Mouse (Mus musculus) intestine, postnatal 0 days (tissue): ENCODE results near the gene Tspan14. TPM values are rescaled to one million over a fixed set of nuclear protein-coding genes. Genes with fewer than 3 reads are reported as not detected.

ENCODE experiments used
- ATAC-seq: fragments of 200-750 bp; cut with Nextera tagmentation; 2 replicates; pipeline ENCODE4 v1.8.0; 2017; ENCODE audit warnings: mild to moderate bottlenecking, moderate TSS enrichment, moderate library complexity
- H3K27ac ChIP-seq: fragments of 300-500 bp; sonication (generic); 2 replicates; pipeline ENCODE4 v1.5.1; 2014; ENCODE audit warnings: mild to moderate bottlenecking, low read depth, low read length, moderate library complexity
- H3K27me3 ChIP-seq: fragments of 300-500 bp; sonication (generic); replicated peaks from 2 replicates; pipeline ENCODE4 v1.6.1; 2014; ENCODE audit warnings: low read length, mixed read lengths; ENCODE audit not compliant: control insufficient read depth, insufficient read depth
- H3K36me3 ChIP-seq: fragments of 300-500 bp; sonication (generic); 2 replicates; pipeline ENCODE4 v1.6.1; 2014; ENCODE audit warnings: mild to moderate bottlenecking, moderate library complexity; ENCODE audit not compliant: control insufficient read depth, insufficient read depth
- H3K4me1 ChIP-seq: fragments of 300-500 bp; sonication (generic); replicated peaks from 2 replicates; pipeline ENCODE4 v1.6.1; 2014; ENCODE audit warnings: antibody characterized with exemption, low read length, mixed read lengths; ENCODE audit not compliant: control insufficient read depth, insufficient read depth
- H3K4me2 ChIP-seq: fragments of 300-500 bp; sonication (generic); replicated peaks from 2 replicates; pipeline ENCODE4 v1.6.1; 2014; ENCODE audit warnings: low read depth, mild to moderate bottlenecking, moderate library complexity
- H3K4me3 ChIP-seq: fragments of 300-500 bp; sonication (generic); 2 replicates; pipeline ENCODE4 v1.5.1; 2014; ENCODE audit warnings: low read depth, low read length
- H3K9ac ChIP-seq: fragments of 300-500 bp; sonication (generic); 2 replicates; pipeline ENCODE4 v1.6.1; 2014; ENCODE audit warnings: mild to moderate bottlenecking, low read depth, low read length
- H3K9me3 ChIP-seq: fragments of 300-500 bp; sonication (generic); 2 replicates; pipeline ENCODE4 v1.6.1; 2016; ENCODE audit warnings: mixed run types; ENCODE audit not compliant: control insufficient read depth
- CTCF ChIP-seq: sonication (generic); IDR thresholded peaks from 2 replicates; pipeline ENCODE4 v1.5.1; 2016; ENCODE audit warnings: low read depth, mild to moderate bottlenecking, control low read depth, antibody characterized with exemption, moderate library complexity
- WGBS: fragments of 180-500 bp; shearing (Covaris S2); extraction: QIAGEN DNeasy Blood & Tissue Kit; methylation state at CpG from one replicate; pipeline ENCODE4 v1.1.7; 2014; 5-methylcytosine and 5-hydroxymethylcytosine counted together
- polyA plus RNA-seq: library from polyadenylated mRNA; unstranded; fragments of >200 nt; fragmentation: Nextera tagmentation; extraction: Ambion mirVana; gene quantifications from 2 replicates; pipeline ENCODE4 v1.2.1, GENCODE M21; 2015

Tspan14 gene
- polyA plus RNA-seq, 1 experiment from 2014 or later, result 30.5 TPM

DNA sequence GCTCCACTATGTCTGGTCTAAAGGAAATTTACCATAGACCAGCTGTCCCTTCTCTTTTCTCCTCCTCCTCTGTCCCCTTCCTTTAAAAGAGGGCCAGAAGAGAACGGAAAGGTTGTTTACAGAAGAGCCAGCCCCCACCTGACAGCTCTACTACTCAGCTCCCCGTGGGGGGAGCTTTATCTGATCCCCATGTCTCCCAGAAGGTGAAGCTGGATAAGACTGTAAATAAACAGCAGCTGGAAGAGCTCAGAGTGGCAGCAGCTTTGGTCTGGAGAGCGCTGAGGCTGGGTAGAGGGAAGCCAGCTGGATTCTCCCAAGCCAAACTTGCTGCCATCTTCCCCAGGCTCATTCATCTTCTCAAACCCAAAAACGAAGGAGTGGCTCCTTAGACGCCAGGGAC, 41.0 kb upstream of the Tspan14 start:
- no peaks in the 10 kb centered on the region; the same call in 1 of the 2 replicates for H3K4me1 ChIP-seq
- TF ChIP-seq CTCF, result no peak
- WGBS, result 29% methylated on average over 5 of the region's 5 CpGs

DNA sequence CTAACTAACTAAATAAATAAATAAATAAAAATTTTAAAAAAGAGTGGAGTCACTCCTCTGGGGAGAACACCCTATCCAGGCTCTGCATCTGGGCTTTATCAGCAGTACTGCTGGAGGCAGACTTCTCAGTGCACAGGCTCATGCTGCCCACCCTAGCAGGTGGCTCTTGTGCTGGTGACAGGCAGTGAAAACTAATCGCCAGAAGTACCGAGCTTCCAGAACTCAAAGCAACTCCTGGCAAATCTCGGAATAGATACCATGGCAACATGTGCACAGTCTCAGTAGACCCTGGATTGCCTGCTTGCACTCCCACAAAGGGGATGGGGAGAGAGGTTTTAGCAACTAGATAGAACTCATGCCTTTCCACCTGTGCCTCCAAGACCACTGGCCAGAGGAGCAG, 40.3 kb upstream of the Tspan14 start:
- Histone ChIP-seq H3K4me3 (no peak overlapping the region), H3K36me3 (peaks cover 5% of the 10 kb centered on the region; the same call in 1 of the 2 replicates), H3K4me1 (no peaks in the 10 kb centered on the region), H3K27ac (no peak overlapping the region), H3K4me2 (no peak overlapping the region), H3K9ac (no peak overlapping the region), H3K27me3 (no peaks in the 10 kb centered on the region), H3K9me3 (no peaks in the 10 kb centered on the region)
- WGBS, result 82% methylated on average over 3 of the region's 3 CpGs
- TF ChIP-seq CTCF, result no peak
- no peak for ATAC-seq

More for the DNA sequence above, 41.0 kb upstream of the Tspan14 start:
- Histone ChIP-seq H3K4me3 (no peak overlapping the region), H3K9me3 (no peaks in the 10 kb centered on the region), H3K4me2 (no peak overlapping the region), H3K27me3 (no peaks in the 10 kb centered on the region), H3K27ac (no peak overlapping the region), H3K9ac (no peak overlapping the region), H3K36me3 (no peaks in the 10 kb centered on the region)
- ATAC-seq, result no peak

DNA sequence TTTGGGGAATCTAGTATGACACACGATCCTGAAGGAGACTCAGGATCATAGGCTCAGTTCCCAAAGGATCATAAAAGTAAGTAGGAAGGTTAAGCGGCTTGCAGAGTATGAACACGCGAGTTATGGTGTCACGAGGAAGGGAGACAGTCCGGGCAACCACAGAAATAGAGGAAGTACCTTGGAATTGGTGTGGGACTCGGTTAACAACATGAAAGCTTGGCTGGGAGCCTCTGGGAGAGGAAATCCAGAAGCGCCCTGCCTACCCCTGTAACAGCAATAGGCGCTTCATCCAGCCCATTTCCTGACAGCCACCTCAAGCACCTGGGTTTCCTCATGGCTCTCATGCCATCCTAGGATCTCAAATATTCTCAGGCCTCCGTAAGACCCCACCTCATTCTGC, 39.7 kb upstream of the Tspan14 start:
- H3K4me1 ChIP-seq, result no peaks in the 10 kb centered on the region
- WGBS, result 85% methylated on average over 10 of the region's 10 CpGs
- H3K9me3 ChIP-seq, result no peaks in the 10 kb centered on the region
- H3K27ac ChIP-seq, result no peak overlapping the region
- H3K4me3 ChIP-seq, result no peak overlapping the region
- H3K27me3 ChIP-seq, result no peaks in the 10 kb centered on the region
- H3K9ac ChIP-seq, result no peak overlapping the region
- no peak for ATAC-seq
- no peak overlapping the region for H3K4me2 ChIP-seq
- peaks cover 11% of the 10 kb centered on the region; the same call in 1 of the 2 replicates for H3K36me3 ChIP-seq
- no peak for TF ChIP-seq CTCF

DNA sequence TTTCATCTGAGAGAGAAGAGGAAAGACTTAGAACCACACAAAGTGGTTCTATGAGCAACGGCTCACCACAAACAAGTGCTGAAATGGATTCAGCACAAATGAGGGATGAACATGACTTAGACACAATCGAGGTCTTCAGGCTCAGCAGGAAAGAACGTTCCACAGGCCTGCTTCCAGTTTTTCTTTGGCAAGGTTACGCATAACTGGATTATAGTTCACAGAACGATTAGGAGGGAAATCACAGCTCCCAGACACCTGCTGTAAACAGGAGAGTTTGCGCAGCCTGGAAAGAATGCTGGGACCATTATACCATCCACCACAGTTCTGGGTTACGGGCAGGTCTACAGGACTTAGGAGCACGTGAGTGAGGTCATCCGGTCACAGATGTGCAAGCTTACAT, 39.1 kb upstream of the Tspan14 start:
- no peak for TF ChIP-seq CTCF
- Histone ChIP-seq H3K27ac (no peak overlapping the region), H3K9ac (no peak overlapping the region), H3K4me1 (no peaks in the 10 kb centered on the region), H3K27me3 (no peaks in the 10 kb centered on the region), H3K36me3 (peaks cover 11% of the 10 kb centered on the region; the same call in 1 of the 2 replicates), H3K4me3 (no peak overlapping the region), H3K9me3 (no peaks in the 10 kb centered on the region), H3K4me2 (no peak overlapping the region)
- WGBS, result 80% methylated on average over 9 of the region's 9 CpGs
- no peak for ATAC-seq

DNA sequence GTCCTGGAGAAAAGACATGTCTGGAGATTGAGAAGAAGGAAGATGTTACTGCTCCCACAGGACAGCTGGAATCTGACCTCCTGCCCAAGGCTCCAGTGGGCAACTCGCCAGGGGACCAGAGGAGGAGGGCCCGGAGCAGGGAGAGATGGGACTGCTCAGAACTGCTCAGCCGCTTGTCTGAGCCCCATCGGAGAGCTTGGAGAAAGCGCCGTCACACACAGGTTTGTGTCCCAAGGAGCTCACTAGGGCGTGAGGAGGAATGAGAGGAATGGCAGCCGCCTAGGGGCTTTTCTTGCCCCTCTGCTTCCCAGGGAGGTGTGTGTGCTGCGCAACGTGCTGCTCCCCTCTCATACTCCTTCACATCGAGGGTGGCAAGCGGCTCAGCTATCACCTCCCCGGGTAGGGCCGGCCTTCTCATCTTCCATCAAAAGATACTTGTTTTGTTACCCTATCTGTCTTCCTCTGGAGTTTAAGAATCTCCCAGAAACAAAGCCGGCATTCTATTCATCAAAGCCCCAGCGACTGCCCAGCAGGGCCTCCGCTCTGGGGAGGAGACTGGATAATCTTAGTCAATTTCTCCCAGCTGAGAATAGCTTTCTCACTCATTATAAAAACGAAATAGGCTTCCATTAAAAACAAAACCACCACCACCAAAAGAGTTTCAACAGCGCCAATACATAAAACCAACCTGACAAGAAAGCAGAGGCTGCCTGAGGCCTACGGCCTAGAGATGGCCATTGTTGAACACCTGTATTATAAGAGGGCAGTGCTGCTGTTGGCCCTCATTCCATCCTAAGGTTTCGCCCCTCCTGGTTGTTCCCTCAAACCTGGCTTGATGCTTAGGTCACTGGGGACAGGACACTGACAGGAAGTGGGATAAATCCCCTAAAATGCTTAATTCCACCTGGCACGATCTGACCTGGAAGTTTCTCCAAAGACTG, 37.9 kb upstream of the Tspan14 start:
- no peak for TF ChIP-seq CTCF
- H3K4me3 ChIP-seq, result no peak overlapping the region
- H3K27me3 ChIP-seq, result no peaks in the 10 kb centered on the region
- H3K36me3 ChIP-seq, result peaks cover 11% of the 10 kb centered on the region; the same call in 1 of the 2 replicates
- no peaks in the 10 kb centered on the region for H3K4me1 ChIP-seq
- 56% methylated on average over 22 of the region's 22 CpGs for WGBS
- H3K27ac ChIP-seq, result no peak overlapping the region
- 0 out of 2 replicates have a peak overlapping the region, but pooled peaks have one; percentile 3 for H3K4me2 ChIP-seq
- no peaks in the 10 kb centered on the region for H3K9me3 ChIP-seq
- H3K9ac ChIP-seq, result no peak overlapping the region
- no peak for ATAC-seq

DNA sequence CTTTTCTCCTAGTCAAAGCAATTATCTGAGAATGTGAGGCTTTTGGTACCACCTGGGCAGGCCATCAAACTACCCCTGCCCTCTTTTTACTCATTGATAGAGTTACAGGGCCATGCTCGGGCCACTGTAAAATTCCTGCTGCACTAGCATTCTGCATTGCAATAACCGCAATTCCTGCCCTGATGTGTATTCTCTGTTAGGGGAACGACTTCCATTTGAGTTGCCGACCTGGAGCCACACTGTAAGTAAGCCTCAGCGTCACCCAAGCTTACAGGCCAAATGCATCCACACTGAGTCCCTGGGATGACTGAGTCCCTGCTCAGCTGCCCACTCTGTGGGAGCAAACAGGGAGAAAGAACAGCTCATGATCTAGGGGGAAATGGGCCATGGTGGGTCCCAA, 35.0 kb upstream of the Tspan14 start:
- TF ChIP-seq CTCF, result no peak
- H3K27ac ChIP-seq, result no peak overlapping the region
- no peak overlapping the region for H3K4me3 ChIP-seq
- H3K36me3 ChIP-seq, result peaks cover 25% of the 10 kb centered on the region
- no peaks in the 10 kb centered on the region for H3K4me1 ChIP-seq
- no peak overlapping the region for H3K9ac ChIP-seq
- no peaks in the 10 kb centered on the region for H3K27me3 ChIP-seq
- no peaks in the 10 kb centered on the region for H3K9me3 ChIP-seq
- ATAC-seq, result no peak
- H3K4me2 ChIP-seq, result no peak overlapping the region
- WGBS, result 91% methylated on average over 5 of the region's 5 CpGs
